Mouse (Mus musculus): Measurements from ENCODE around the gene Ndufc1. TPM values are rescaled to one million over a fixed set of nuclear protein-coding genes. Genes with fewer than 3 reads are reported as not detected.
A peak's percentile ranks its signal among the peaks of the same experiment; 100 is the strongest.

Ndufc1 gene
- total RNA-seq (2012; rRNA removed) (207 and 214 TPM in 2 replicates), polyA plus RNA-seq (2012; ENCODE audit: insufficient read depth in 1 of 2, insufficient read length in 2 of 2, low read depth in 1 of 2, low replicate concordance in 2 of 2, missing spikeins in 1 of 2) (100 to 1,000 TPM in 1 of 2 experiments, not detected in 1; 115 TPM)

DNA sequence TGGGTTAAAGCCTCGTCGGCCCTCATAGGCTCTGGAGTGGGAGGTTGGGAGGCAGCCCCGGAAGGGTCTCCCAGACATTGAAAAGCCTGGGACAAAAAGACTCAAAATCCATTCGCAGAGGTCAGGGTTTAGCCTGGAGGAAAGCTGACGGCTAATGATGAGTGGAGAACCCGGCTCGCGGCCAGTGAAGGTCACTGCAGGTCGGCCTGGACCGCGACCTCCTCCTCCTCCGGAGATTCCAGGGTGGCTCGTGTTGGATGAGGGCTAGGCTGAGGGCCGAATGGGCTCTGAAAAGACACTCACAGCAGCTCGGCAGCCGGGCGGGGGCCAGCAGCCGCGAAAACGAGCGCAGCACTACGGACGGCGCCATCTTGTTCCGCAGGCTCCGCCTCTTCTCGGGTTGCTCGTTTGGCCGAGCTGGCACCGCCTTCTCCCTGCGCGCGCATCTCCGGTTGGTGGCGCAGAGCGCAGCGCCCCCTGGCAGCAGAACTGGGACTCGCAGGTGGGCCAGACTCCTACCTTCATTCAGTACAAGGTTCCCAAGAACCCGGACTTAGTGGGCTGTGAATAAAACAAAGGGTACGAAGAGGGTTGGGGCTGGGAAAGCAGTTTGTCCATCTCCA lies at the start of gene Ndufc1:
Gene Ndufc1 (minus strand): TSS at position 428 of the 623 bp plus-strand sequence.
- Histone ChIP-seq H3K79me2 (ENCODE audit: control insufficient read depth, insufficient read depth, low read length, poor library complexity) (peaks cover 10% of the 10 kb centered on the region), H3K36me3 (ENCODE audit: control insufficient read depth in 1 of 2, insufficient read depth in 2 of 2, low read length in 2 of 2) (peaks cover 10 to 12% of the 10 kb centered on the region in 2 experiments), H3K4me3 (ENCODE audit: control insufficient read depth in 1 of 2, insufficient read depth in 1 of 2, low read depth in 2 of 2, low read length in 2 of 2) (peak within 1 kb of the TSS; percentile 93 to 100), H3K4me1 (ENCODE audit: control insufficient read depth in 1 of 2, insufficient read depth in 2 of 2, low read length in 2 of 2) (peaks cover 0 to 3% of the 10 kb centered on the region in 2 experiments; a peak in 2 of 4 replicates), H3K9me3 (replicated peaks; ENCODE audit: insufficient read depth, low read length) (no peaks in the 10 kb centered on the region), H3K27ac (ENCODE audit: control insufficient read depth, low read depth, low read length) (peak within 1 kb of the TSS; percentile 86), H3K9ac (ENCODE audit: control insufficient read depth, low read depth, low read length, poor library complexity, severe bottlenecking) (peak within 1 kb of the TSS; percentile 99), H3K27me3 (ENCODE audit: control insufficient read depth in 1 of 2, insufficient read depth in 2 of 2, low read length in 2 of 2) (no peaks in the 10 kb centered on the region)
- peak; percentile 95 for DNase-seq (ENCODE audit: low read depth, low spot score)
- no peak for TF ChIP-seq ETS1 (IDR thresholded peaks at IDR 0.05; ENCODE audit: low read depth, low read length)
- no peak for TF ChIP-seq E2F4 (IDR thresholded peaks at IDR 0.05; ENCODE audit: borderline replicate concordance, low read depth, low read length)
- TF ChIP-seq NELFE (IDR thresholded peaks at IDR 0.05; ENCODE audit: low read depth, low read length), result peak; percentile 92
- TF ChIP-seq RAD21 (IDR thresholded peaks at IDR 0.05; ENCODE audit: low read depth, low read length), result peak; percentile 45
- TF ChIP-seq GATA1 (IDR thresholded peaks at IDR 0.05; ENCODE audit: low read depth, low read length), result no peak
- TF ChIP-seq BHLHE40 (IDR thresholded peaks at IDR 0.05; ENCODE audit: borderline replicate concordance, low read depth, low read length), result no peak
- TF ChIP-seq MYB (IDR thresholded peaks at IDR 0.05; ENCODE audit: low read depth, low read length), result no peak
- TF ChIP-seq ZKSCAN1 (IDR thresholded peaks at IDR 0.05; ENCODE audit: low read depth, low read length), result no peak
- no peak; the same call in 1 of the 2 replicates for TF ChIP-seq UBTF (IDR thresholded peaks at IDR 0.05; ENCODE audit: borderline replicate concordance, insufficient read depth, low read depth, low read length)
- TF ChIP-seq KAT2A (conservative IDR thresholded peaks at IDR 0.05; ENCODE audit: low read depth, low read length), result no peak; the same call in 1 of the 2 replicates
- 0 out of 2 replicates have a peak, but pooled peaks have one; percentile 35 for TF ChIP-seq ELF1 (IDR thresholded peaks at IDR 0.05; ENCODE audit: low read depth, low read length)
- TF ChIP-seq MAFK (IDR thresholded peaks at IDR 0.05; ENCODE audit: borderline replicate concordance, low read depth, low read length), result no peak
- TF ChIP-seq TCF12 (IDR thresholded peaks at IDR 0.05; ENCODE audit: low read depth, low read length), result peak; percentile 77
- TF ChIP-seq CTCF (IDR thresholded peaks at IDR 0.05 in 2 of 3, conservative IDR thresholded peaks at IDR 0.05 in 1 of 3; ENCODE audit: control insufficient read depth in 1 of 3, insufficient read depth in 1 of 3, low read depth in 2 of 3, low read length in 3 of 3, poor library complexity in 1 of 3, severe bottlenecking in 1 of 3), result peak; percentile 90 to 98 (median 97)
- TF ChIP-seq MYC (IDR thresholded peaks at IDR 0.05; ENCODE audit: low read depth, low read length), result peak; percentile 20; the same call in 1 of the 2 replicates
- peak; percentile 93 to 97 for TF ChIP-seq POLR2A (IDR thresholded peaks at IDR 0.05; ENCODE audit: control insufficient read depth in 1 of 2, insufficient read depth in 1 of 2, low read depth in 1 of 2, low read length in 2 of 2, poor library complexity in 1 of 2)
- TF ChIP-seq HCFC1 (IDR thresholded peaks at IDR 0.05; ENCODE audit: low read depth, low read length), result peak; percentile 82
- peak; percentile 86 for TF ChIP-seq NRF1 (IDR thresholded peaks at IDR 0.05; ENCODE audit: insufficient read depth, low read depth, low read length, poor library complexity, severe bottlenecking)
- peak; percentile 57; the same call in 1 of the 2 replicates for TF ChIP-seq SIN3A (IDR thresholded peaks at IDR 0.05; ENCODE audit: low read length)
- 0 out of 2 replicates have a peak, but pooled peaks have one; percentile 39 for TF ChIP-seq MEF2A (IDR thresholded peaks at IDR 0.05; ENCODE audit: extremely low read depth, insufficient replicate concordance, low read depth, low read length, poor library complexity, severe bottlenecking)
- TF ChIP-seq TBP (IDR thresholded peaks at IDR 0.05; ENCODE audit: low read depth, low read length), result peak; percentile 79
- no peak for TF ChIP-seq CHD2 (IDR thresholded peaks at IDR 0.05; ENCODE audit: low read length)
- TF ChIP-seq SMC3 (IDR thresholded peaks at IDR 0.05; ENCODE audit: low read depth, low read length), result peak; percentile 78
- TF ChIP-seq USF1 (IDR thresholded peaks at IDR 0.05; ENCODE audit: low read depth, low read length), result no peak
- TF ChIP-seq EP300 (IDR thresholded peaks at IDR 0.05; ENCODE audit: low read depth in 1 of 2, low read length in 2 of 2), result 0 out of 4 replicates have a peak, but pooled peaks of 1 of the 2 experiments have one; percentile 13
- no peak for TF ChIP-seq JUND (IDR thresholded peaks at IDR 0.05; ENCODE audit: low read depth, low read length)
- TF ChIP-seq CHD1 (IDR thresholded peaks at IDR 0.05; ENCODE audit: low read depth, low read length), result no peak
- TF ChIP-seq ZC3H11A (IDR thresholded peaks at IDR 0.05; ENCODE audit: low read depth, low read length), result peak; percentile 56
- 0 out of 2 replicates have a peak, but pooled peaks have one; percentile 29 for TF ChIP-seq RCOR1 (IDR thresholded peaks at IDR 0.05; ENCODE audit: low read depth, low read length)
- peak; percentile 92 for TF ChIP-seq POLR2AphosphoS2 (IDR thresholded peaks at IDR 0.05; ENCODE audit: low read length)
- TF ChIP-seq USF2 (IDR thresholded peaks at IDR 0.05; ENCODE audit: borderline replicate concordance in 1 of 2, insufficient read depth in 1 of 2, low read depth in 1 of 2, low read length in 2 of 2), result no peak
- TF ChIP-seq ZMIZ1 (IDR thresholded peaks at IDR 0.05; ENCODE audit: low read depth, low read length), result peak; percentile 68; the same call in 1 of the 2 replicates
- no peak for TF ChIP-seq ZNF384 (IDR thresholded peaks at IDR 0.05; ENCODE audit: low read depth, low read length)
- TF ChIP-seq GABPA (IDR thresholded peaks at IDR 0.05; ENCODE audit: low read depth, low read length), result no peak
- TF ChIP-seq MAZ (IDR thresholded peaks at IDR 0.05; ENCODE audit: low read depth, low read length), result peak; percentile 36; the same call in 1 of the 2 replicates
